Mouse (Mus musculus) stomach, embryonic 14.5 days (tissue): ENCODE results near the gene Bmp7. TPM values are rescaled to one million over a fixed set of nuclear protein-coding genes. Genes with fewer than 3 reads are reported as not detected.

Source experiments
- ATAC-seq: fragments of 200-750 bp; cut with Nextera tagmentation; 2 replicates; pipeline ENCODE4 v1.8.0; 2017; ENCODE audit warnings: low read depth, moderate TSS enrichment; ENCODE audit not compliant: insufficient number of reproducible peaks, insufficient read depth, low FRiP score
- H3K27ac ChIP-seq: fragments of 300-500 bp; sonication (generic); 2 replicates; pipeline ENCODE4 v1.5.1; 2014; ENCODE audit warnings: mild to moderate bottlenecking, low read length, moderate library complexity, mixed read lengths
- H3K27me3 ChIP-seq: fragments of 300-500 bp; sonication (generic); 2 replicates; pipeline ENCODE4 v1.6.1; 2014; ENCODE audit warnings: low read length, control low read depth, mixed read lengths; ENCODE audit not compliant: control insufficient read depth, insufficient read depth
- H3K36me3 ChIP-seq: fragments of 300-500 bp; sonication (generic); 2 replicates; pipeline ENCODE4 v1.6.1; 2014; ENCODE audit warnings: mild to moderate bottlenecking, control low read depth, low read length, moderate library complexity, mixed read lengths; ENCODE audit not compliant: control insufficient read depth, insufficient read depth
- H3K4me1 ChIP-seq: fragments of 300-500 bp; sonication (generic); 2 replicates; pipeline ENCODE4 v1.6.1; 2014; ENCODE audit warnings: low read length, control low read depth, mixed read lengths; ENCODE audit not compliant: control insufficient read depth, insufficient read depth
- H3K4me2 ChIP-seq: fragments of 300-500 bp; sonication (generic); replicated peaks from 2 replicates; pipeline ENCODE4 v1.6.1; 2014; ENCODE audit warnings: low read depth, low read length, control low read depth
- H3K4me3 ChIP-seq: fragments of 300-500 bp; sonication (generic); 2 replicates; pipeline ENCODE4 v1.5.1; 2014; ENCODE audit warnings: low read depth, low read length, control low read depth
- H3K9ac ChIP-seq: fragments of 300-500 bp; sonication (generic); replicated peaks from 2 replicates; pipeline ENCODE4 v1.6.1; 2014; ENCODE audit warnings: low read depth, mild to moderate bottlenecking, control low read depth, low read length, moderate library complexity, mixed read lengths
- H3K9me3 ChIP-seq: fragments of 300-500 bp; sonication (generic); 2 replicates; pipeline ENCODE4 v1.6.1; 2016; ENCODE audit warnings: low read depth, low read length, control low read depth; ENCODE audit not compliant: control insufficient read depth
- WGBS: fragments of 180-500 bp; shearing (Covaris S2); extraction: QIAGEN DNeasy Blood & Tissue Kit; methylation state at CpG from one replicate; pipeline ENCODE4 v1.1.7; 2014; 5-methylcytosine and 5-hydroxymethylcytosine counted together
- polyA plus RNA-seq: library from polyadenylated mRNA; unstranded; fragments of >200 nt; fragmentation: Nextera tagmentation; extraction: Ambion mirVana; gene quantifications from 2 replicates; pipeline ENCODE4 v1.2.1, GENCODE M21; 2014

The Bmp7 gene
- polyA plus RNA-seq, 1 experiment from 2014 or later: 20.7 TPM

- H3K9me3 ChIP-seq: no peaks in the 10 kb centered on the region
- no peak overlapping the region for H3K4me3 ChIP-seq
- no peaks in the 10 kb centered on the region for H3K36me3 ChIP-seq
- 0 out of 2 replicates have a peak, but pooled peaks cover 7% of the 10 kb centered on the region for H3K4me1 ChIP-seq
- WGBS: 44% methylated on average over 7 of the region's 7 CpGs
- H3K27ac ChIP-seq: no peak overlapping the region
- H3K9ac ChIP-seq: no peak overlapping the region
- H3K27me3 ChIP-seq: no peaks in the 10 kb centered on the region
- no peak for ATAC-seq
- H3K4me2 ChIP-seq: no peak overlapping the region
These were observed 34.6 kb upstream of the Bmp7 start for GRCm38 (mm10) chr2:172974701-172975100.

- no peak for ATAC-seq
- Histone ChIP-seq H3K27ac (no peak overlapping the region), H3K36me3 (no peaks in the 10 kb centered on the region), H3K4me1 (0 out of 2 replicates have a peak, but pooled peaks cover 7% of the 10 kb centered on the region), H3K27me3 (no peaks in the 10 kb centered on the region), H3K9me3 (no peaks in the 10 kb centered on the region), H3K9ac (no peak overlapping the region), H3K4me2 (no peak overlapping the region), H3K4me3 (no peak overlapping the region)
- WGBS: 14% methylated on average over 7 of the region's 7 CpGs
These were observed 33.9 kb upstream of the Bmp7 start for GRCm38 (mm10) chr2:172973806-172974565.

- H3K4me2 ChIP-seq: no peak overlapping the region
- 87% methylated on average over 2 of the region's 2 CpGs for WGBS
- H3K27me3 ChIP-seq: no peaks in the 10 kb centered on the region
- no peak overlapping the region for H3K9ac ChIP-seq
- ATAC-seq: no peak
- H3K9me3 ChIP-seq: no peaks in the 10 kb centered on the region
- no peaks in the 10 kb centered on the region for H3K4me1 ChIP-seq
- H3K27ac ChIP-seq: no peak overlapping the region
- H3K4me3 ChIP-seq: no peak overlapping the region
- no peaks in the 10 kb centered on the region for H3K36me3 ChIP-seq
These were observed 31.7 kb upstream of the Bmp7 start for GRCm38 (mm10) chr2:172971865-172972264.

- Histone ChIP-seq H3K36me3 (no peaks in the 10 kb centered on the region), H3K4me1 (no peaks in the 10 kb centered on the region), H3K9ac (no peak overlapping the region), H3K9me3 (no peaks in the 10 kb centered on the region), H3K4me3 (no peak overlapping the region), H3K27ac (no peak overlapping the region), H3K27me3 (no peaks in the 10 kb centered on the region), H3K4me2 (no peak overlapping the region)
- WGBS: 83% methylated on average over 5 of the region's 5 CpGs
- no peak for ATAC-seq
These were observed 26.4 kb upstream of the Bmp7 start for GRCm38 (mm10) chr2:172966480-172966879.

GRCm38 (mm10) chr2:172965249-172965648 is 25.1 kb upstream of the Bmp7 start:
- ATAC-seq: no peak
- no peaks in the 10 kb centered on the region for H3K4me1 ChIP-seq
- H3K4me3 ChIP-seq: no peak overlapping the region
- no peak overlapping the region for H3K4me2 ChIP-seq
- no peaks in the 10 kb centered on the region for H3K9me3 ChIP-seq
- 20% methylated on average over 11 of the region's 11 CpGs for WGBS
- H3K36me3 ChIP-seq: no peaks in the 10 kb centered on the region
- H3K9ac ChIP-seq: no peak overlapping the region
- no peaks in the 10 kb centered on the region for H3K27me3 ChIP-seq
- no peak overlapping the region for H3K27ac ChIP-seq

- no peak overlapping the region for H3K9ac ChIP-seq
- H3K27ac ChIP-seq: no peak overlapping the region
- no peaks in the 10 kb centered on the region for H3K27me3 ChIP-seq
- H3K4me2 ChIP-seq: no peak overlapping the region
- 0 out of 2 replicates have a peak, but pooled peaks cover 1% of the 10 kb centered on the region for H3K9me3 ChIP-seq
- H3K36me3 ChIP-seq: no peaks in the 10 kb centered on the region
- no peak overlapping the region for H3K4me3 ChIP-seq
- 63% methylated on average over 6 of the region's 6 CpGs for WGBS
- 0 out of 2 replicates have a peak, but pooled peaks cover 7% of the 10 kb centered on the region for H3K4me1 ChIP-seq
- ATAC-seq: no peak
These were observed 21.1 kb upstream of the Bmp7 start for GRCm38 (mm10) chr2:172961211-172961610.

GRCm38 (mm10) chr2:172960350-172960749 is 20.2 kb upstream of the Bmp7 start:
- Histone ChIP-seq H3K4me3 (no peak overlapping the region), H3K4me1 (0 out of 2 replicates have a peak, but pooled peaks cover 7% of the 10 kb centered on the region), H3K9ac (no peak overlapping the region), H3K9me3 (peaks cover 4% of the 10 kb centered on the region; the same call in 1 of the 2 replicates), H3K4me2 (no peak overlapping the region), H3K36me3 (no peaks in the 10 kb centered on the region), H3K27me3 (no peaks in the 10 kb centered on the region), H3K27ac (no peak overlapping the region)
- no peak for ATAC-seq
- WGBS: 88% methylated on average over 3 of the region's 3 CpGs

GRCm38 (mm10) chr2:172959006-172959768 is 19.1 kb upstream of the Bmp7 start:
- ATAC-seq: no peak
- Histone ChIP-seq H3K27me3 (no peaks in the 10 kb centered on the region), H3K9me3 (peaks cover 4% of the 10 kb centered on the region; the same call in 1 of the 2 replicates), H3K4me1 (0 out of 2 replicates have a peak, but pooled peaks cover 7% of the 10 kb centered on the region), H3K36me3 (no peaks in the 10 kb centered on the region), H3K27ac (no peak overlapping the region), H3K4me3 (no peak overlapping the region), H3K4me2 (no peak overlapping the region), H3K9ac (no peak overlapping the region)
- 47% methylated on average over 13 of the region's 13 CpGs for WGBS
